ENCODE assay signal across 13 mouse cellular contexts in genomic region chr12:98545251-98545560, GRCm38 (mm10). TPM values are rescaled to one million over a fixed set of nuclear protein-coding genes. Genes with fewer than 3 reads are reported as not detected.
A peak's percentile ranks its signal among the peaks of the same experiment; 100 is the strongest.
DNase-seq lines count a peak whose midpoint lies in the region.
"Had no signal": no experiment of that assay in that cellular context is flagged by ENCODE, and none has a peak within 500 bp of the region (broad histone marks: within the 10 kb centered on the region; RNA-seq: fewer than 3 reads in every experiment).

No protein-coding gene starts in this region.

- DNase-seq in cerebellum, postnatal 10 days: peak; percentile 53 to 57
- no peak for DNase-seq in cerebellum, postnatal 4 days (ENCODE audit: low spot score in 2 of 2)
- DNase-seq in Muller cell, postnatal 12 days (ENCODE audit: inconsistent ontology term): peak; percentile 69
- DNase-seq in layer of hippocampus, adult 11-12 months (ENCODE audit: low spot score): peak; percentile 70
- DNase-seq in left cerebral cortex, postnatal 36 days (ENCODE audit: low spot score in 2 of 2): peak; percentile 62 to 71
- no peak for DNase-seq in gastrocnemius, postnatal 10 days
- DNase-seq in embryo, embryonic 9.5 days (ENCODE audit: extremely low spot score): no peak
- no peak for DNase-seq in lung, postnatal 14 days
- DNase-seq: adrenal gland, postnatal 36 days; kidney, adult 2 months; lung, embryonic 14.5 days; midbrain, embryonic 14.5 days; thymus, postnatal 36 days had no signal

- intact Hi-C loops in left cerebral cortex, postnatal 36 days (cut with DNase I): no loop called here

RNA-seq across cellular contexts. Expression of gene Kcnk10, which starts 32.9 kb away (rescaled TPM):
- total RNA-seq in left cerebral cortex, postnatal 36 days (2021): 10 to 100 TPM; 13.0 to 13.7 TPM
- total RNA-seq in gastrocnemius, postnatal 10 days (2021): under 1 TPM; 0.09 TPM

Comparison
In these comparisons a context has a peak if more than half of its experiments do, and no peak if none do; other contexts are left out.
1. DNase-seq: peak in cerebellum, postnatal 10 days (2 of 2), Muller cell, postnatal 12 days (single experiment), layer of hippocampus, adult 11-12 months (single experiment) and left cerebral cortex, postnatal 36 days (2 of 2); none in cerebellum, postnatal 4 days (0 of 2), gastrocnemius, postnatal 10 days (single experiment), embryo, embryonic 9.5 days (single experiment) and lung, postnatal 14 days (single experiment).
2. RNA of gene Kcnk10, which starts 32.9 kb away (total RNA-seq): 13.0 to 13.7 TPM in left cerebral cortex, postnatal 36 days; 0.09 TPM in gastrocnemius, postnatal 10 days; every median in the first group is over 10 times any median in the second.